Mouse (Mus musculus) heart, adult 8-10 months (tissue): Measurements from ENCODE around the gene Misp. TPM values are rescaled to one million over a fixed set of nuclear protein-coding genes. Genes with fewer than 3 reads are reported as not detected.

ENCODE experiments used
- DNase-seq: peaks from one replicate; pipeline ENCODE4 v3.0.0; 2022; ENCODE audit warnings: low spot score
- total RNA-seq, 4 experiments: library from RNA; stranded (reverse); gene quantifications; 2 replicates each; pipeline ENCODE4 v1.2.4; 2022

Gene Misp
- total RNA-seq, 4 experiments from 2014 or later: 0.31 to 0.75 (median 0.60) TPM; not detected in 1

DNA sequence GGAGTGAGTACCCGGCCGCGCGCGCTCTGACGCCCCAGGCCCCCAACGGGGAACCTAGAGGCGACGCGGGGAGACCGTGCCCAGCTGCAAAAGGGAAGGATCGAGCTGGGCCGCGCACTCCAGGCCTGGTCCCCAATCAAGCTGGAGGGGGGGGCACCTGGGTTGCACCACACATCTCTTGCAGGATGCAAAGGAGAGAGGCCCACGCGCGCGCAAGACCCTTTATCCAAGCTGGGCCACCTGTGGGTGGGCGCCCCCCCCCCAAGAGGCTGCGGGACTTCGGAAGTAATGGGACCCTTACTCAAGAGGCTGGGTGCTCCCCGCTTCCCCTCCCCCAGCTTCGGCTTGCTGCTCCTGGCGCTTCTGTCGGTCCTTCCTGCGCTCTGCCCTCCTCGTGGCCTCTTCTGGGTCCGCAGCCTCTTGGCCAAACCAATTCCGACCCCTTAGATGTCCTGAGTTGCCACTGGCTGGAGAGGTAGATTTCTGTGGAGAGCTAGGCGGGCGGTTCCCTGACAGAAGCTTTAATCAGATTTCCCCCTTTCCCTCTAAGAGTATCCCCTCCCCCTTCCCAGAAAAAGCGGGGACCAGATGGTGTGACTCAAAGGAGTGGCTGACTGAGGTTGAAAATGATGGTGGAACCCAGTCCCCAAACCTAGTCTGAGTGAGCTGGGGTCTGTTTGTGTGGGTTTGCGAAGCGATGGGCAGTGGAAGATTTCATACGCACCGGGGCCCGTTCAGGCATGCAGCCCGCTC is 26.9 kb upstream of the Misp start:
- DNase-seq: peak; percentile 48

DNA sequence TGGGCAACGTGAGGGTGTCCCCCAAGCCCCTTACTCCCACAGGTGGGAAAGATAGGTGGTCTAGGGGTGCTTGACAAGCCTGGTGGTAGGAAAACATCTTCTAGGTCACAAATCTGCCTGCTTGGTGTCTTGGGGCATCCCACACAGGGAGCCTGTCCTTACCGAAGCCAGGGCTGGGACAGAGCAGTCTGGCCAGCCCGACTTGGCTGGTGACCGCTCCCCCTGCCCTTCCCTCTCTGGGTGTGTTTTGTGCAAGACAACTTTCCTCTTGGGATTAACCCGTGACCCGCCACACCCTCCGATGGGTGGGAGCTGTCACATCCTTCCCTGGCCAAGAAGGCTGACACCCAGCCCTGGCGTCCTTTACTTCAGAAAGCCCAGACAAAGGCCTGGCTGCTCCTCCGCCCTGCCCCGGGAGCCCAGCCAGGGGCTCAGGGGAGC is 26.3 kb upstream of the Misp start:
- DNase-seq: peak; percentile 94

DNA sequence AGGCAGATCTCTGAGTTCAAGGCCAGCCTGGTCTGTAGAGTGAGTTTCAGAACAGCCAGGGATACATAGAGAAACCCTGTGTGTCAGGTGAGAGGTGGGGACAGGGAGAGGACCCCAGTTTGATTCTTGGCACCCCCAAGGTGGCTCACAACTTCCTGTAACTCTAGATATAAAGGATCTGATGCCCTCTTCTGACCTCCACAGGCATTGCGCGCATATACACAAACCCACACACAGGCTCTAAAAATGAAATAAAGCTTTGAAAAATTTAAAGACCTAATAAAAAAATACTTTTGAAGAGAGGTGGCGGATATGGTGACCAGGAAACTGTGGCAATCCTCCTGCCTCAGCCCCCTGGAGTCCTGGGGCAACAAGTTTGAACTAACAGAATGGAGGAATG is 24.9 kb upstream of the Misp start:
- no peak for DNase-seq

DNA sequence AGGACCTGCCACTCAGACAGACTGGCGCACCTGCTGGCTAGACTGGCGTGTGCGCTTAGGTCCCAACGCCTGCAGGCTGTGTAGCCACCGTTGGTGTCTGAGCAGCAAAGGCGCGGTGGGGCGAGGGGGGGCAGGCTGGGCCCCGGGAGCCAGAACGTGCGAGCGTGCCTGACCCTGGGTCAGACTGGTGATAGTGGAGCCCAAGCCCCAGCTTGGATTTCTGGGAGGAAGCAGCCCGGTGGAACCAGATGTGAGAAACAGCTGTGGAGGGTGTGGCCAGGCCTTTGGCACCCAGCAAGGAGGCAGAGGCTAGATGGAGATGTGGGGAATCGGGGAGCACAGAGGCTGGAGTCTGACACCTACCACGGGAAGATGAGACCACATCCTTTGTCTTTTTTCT is 23.5 kb upstream of the Misp start:
- peak; percentile 70 for DNase-seq

DNA sequence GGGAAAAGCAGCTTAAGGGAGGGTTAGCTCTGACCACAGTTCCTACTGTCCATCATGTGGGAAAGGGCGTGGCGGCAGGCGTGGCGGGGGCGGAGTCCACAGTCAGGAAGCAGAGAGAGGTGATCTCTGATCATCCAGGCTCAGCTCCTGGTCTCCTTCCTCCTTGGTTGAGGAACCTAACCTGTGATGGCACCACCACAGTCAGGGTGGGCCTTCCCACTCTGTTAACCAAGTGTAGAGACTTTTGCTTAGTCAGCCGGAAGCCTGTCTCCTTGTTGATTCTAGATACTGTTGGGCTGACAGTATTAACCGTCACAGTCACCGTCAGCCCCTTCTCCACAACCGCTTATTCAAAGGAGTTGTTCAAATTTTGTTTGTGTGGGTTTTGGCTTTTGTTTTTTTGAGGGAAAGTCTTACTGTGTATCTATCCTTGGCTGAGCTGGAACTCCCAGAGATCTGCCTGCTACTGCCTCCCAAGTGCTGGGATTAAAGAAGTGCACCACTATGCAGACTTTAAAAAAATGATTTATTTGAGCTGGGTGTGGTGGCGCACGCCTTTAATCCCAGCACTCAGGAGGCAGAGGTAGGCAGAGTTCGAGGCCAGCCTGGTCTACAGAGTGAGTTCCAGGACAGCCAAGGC is 22.4 kb upstream of the Misp start:
- DNase-seq: no peak

DNA sequence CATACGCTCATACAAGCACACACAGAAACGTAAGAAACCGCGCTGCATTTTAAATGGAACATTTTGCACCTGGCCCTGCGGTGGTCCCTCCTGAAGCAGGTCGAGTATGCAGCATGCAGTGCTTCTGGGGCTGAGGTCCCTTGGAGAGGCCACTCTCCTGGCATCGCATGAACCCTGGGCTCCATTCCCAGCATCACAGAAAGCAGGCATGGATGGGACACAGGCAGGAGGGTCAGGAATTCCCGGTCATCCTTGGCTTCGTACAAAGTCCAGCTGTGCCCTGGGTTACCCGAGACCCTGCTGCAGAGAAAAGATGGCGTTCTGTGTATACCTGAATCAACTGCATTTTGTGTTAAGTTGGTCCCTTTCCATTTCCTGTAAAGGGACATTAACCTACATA is 20.3 kb upstream of the Misp start:
- no peak for DNase-seq

DNA sequence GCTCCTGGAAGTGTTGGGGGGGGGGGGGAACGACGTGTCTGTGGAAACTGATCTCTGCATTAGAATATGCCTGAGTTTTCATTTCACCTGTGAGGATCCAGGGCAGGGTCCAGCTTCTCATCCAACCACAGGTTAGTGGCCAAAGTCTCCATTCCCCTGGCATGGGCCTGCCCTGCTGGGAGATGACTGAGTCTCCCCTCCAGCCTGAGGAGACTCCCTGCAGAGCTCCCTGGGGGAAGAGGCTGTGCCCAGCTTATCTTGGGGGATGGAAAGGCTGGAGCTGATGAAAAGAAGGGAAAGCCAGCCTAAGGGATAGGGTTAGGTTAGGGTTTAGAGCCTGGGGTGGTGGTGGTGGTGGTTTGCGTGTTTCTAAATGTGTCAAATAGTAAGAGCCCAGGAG is 19.0 kb upstream of the Misp start:
- no peak for DNase-seq

DNA sequence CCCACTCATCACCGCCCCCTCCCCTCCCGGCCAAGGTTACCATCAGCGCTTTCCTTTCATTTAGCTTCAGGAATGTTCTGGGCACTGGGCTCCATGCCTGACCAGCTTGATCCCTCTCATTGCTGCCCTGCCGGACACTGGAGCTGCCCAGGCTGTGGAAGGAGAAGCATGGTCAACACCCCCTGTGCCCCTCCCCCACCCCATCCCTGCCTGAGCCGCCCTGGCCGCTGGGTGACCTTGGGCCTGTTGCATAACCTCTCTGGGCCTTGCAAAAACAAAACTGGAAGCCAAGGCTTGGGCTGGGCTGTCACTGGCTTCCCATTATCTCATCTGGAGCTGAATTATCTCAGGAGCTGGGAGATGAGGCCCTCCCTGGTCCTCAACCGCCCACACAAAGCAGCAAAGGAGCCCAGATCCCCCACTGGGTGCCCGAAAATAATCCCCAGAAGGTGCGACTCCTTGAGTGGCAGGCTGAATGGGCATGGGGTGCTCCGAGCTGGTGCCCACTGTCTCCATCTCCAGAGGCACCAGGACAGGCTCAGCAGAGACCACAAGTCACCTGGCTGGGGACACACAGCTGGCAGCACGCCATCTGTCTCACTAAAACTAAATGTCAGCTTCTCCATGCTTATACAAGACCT is 18.3 kb upstream of the Misp start:
- peak; percentile 71 for DNase-seq

DNA sequence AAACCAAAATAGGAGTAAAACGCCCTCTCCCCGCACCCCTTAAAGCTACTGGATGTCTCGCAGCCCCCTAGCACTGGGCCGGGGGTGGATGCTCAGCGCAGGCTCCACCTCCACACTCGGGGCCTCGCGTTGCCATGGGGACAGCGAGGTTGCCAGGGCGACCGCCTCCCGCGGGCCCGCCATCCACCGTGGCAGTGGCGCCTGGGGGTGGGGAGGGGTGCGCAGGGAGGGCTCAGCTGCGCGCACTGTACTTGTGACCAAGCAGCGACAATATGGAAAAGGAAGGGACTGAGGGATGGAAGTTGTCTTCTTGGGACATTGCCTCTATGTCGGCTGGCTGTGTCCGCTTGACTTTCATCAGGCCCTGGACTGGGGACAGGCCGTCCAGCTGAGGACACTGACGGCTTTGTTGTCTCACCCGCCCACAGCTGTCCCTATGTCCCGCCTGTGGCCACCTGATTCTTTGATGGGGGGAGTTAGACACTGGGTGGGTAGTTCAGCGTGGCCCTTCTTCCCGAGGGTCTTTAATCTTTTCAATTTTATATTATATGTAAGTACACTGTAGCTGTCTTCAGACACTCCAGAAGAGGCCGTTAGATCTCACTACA is 17.0 kb upstream of the Misp start:
- DNase-seq: no peak

DNA sequence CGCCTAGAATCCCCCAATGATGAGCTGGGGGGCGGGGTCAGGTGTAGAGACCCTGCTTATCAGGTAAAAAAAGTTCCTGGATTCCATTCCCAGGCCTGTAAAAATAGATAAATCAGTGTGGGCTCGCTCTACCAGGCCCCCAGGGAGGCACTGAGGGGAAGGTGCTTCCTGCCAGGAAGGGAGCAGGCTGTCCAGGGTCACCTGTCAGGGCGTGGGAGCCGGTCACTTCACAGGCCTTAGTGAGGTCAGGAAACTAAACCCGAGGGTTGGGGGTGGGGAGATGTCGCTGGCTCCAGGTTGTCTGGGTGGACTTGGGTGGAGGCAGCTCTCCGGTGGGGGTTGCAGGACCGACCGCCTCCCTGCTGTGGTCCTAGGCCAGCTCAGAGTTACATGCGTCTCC is 15.2 kb upstream of the Misp start:
- DNase-seq: peak; percentile 77

DNA sequence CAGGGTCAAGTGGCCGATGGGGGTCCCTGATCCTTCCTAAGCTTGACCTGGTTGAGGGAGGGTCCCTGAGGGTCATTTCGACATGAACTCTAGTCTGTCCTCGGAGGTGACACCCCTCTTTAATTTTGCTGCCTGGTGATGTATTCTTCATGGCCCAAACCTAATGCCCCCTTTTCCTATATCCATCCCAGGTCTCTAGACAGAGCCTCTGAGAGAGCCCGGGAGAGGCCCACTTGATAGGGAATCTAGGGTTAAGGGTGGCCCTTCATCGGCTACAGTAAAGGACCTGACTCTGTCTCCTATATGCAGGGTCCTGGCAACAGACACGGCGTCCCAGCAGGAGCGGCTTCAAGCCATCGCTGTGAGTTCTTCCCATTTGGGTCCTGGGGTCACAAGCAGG is 14.5 kb upstream of the Misp start:
- no peak for DNase-seq

DNA sequence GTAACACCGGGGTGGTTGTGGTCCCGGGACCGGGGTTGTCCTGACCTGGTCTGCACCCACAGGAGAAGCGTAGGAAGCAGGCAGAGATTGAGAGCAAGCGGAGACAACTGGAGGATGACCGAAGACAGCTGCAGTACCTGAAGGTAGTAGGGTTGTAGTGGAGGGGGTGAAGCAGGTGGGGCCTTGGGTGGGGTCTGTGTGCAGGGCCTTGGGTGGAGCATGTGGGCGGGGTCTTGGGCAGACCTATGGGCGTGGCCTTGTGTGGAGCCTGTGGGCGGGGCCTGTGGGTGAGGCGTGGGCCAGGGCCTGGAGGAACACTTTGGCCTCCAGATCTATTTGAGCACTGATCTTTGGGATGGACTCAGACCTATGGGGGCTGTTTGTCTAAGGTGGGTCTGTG is 13.8 kb upstream of the Misp start:
- peak; percentile 57 for DNase-seq

DNA sequence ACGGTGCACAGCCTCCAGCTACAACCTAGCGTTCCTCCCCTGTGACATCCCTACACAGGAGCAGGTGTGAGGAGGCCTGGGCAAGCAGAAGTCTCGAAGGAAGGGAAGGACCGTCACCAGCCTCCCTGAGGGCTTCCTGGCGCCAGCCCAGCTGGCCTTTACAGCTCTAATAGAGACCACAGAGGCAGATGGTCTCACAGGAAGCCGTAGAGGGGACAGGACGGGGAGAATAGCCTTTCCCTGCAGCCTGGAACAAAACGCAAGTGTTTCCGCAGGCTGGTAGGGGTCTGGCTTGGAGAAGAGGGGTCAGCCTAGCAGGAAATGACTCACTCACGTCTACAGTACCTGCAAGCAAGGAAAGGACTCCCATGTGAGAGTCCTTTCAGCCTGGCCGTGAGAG is 13.0 kb upstream of the Misp start:
- DNase-seq: peak; percentile 78

DNA sequence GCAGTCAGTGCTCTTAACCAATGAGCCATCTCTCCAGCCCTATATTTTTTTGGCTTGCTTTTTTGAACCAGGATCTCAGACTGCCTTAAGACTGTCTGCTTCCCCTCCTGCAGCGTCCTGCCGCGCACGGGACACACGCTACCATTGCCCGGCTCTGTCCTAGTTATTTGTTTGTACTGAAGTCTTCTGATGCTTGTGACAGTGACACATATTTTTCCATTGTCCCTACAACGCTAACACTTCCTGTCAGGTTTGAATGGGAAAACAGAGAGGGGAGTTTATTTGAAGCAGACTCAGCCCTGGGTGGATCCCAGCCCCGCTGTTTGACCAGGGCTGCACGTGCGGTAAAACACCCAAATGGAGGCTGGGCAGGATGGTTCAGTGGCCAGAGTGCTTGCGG is 12.1 kb upstream of the Misp start:
- DNase-seq: peak; percentile 49

DNA sequence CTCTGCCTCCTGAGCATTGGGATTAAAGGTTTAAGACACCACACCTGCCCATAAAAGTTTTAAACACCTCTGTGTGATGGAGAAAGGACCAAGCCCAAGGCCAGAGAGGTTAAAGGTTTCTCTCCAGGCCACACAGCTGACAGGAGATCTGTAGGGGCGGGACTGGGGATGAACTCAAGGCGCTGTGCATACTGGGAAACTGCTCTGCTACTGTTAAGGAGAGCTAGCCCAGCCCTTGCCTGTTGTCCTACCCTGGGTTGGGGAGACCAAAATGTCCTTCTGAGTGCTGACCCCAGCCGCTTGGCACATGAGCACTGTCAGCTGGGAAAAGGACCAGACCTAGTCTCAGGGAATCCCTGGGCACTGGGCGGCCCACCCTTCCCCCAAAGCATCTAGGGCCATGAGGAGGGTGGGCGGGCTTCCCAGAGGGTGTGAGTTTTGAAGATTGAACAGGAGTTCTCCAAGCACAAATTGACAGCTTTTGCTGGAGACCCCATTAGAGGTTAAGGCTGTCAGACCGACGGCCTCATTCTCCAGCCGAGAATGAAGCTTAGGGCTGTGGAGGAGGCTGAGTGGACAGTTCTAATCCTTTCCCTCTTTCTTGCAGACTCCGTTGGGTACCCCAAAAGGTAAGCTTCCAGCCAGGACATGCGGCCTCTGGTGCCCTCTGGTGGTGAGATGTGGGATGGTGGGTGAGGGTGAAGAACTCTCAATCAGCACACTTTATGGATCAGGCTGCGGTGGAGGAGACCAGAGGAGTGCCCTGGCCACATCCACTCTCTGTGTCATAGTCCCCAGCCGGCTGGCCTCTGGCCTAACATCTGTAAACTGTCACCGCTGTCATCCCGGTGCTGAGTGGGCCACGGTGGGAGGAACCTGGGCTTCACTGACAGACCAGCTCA is 8.8 kb upstream of the Misp start:
- DNase-seq: peak; percentile 87

DNA sequence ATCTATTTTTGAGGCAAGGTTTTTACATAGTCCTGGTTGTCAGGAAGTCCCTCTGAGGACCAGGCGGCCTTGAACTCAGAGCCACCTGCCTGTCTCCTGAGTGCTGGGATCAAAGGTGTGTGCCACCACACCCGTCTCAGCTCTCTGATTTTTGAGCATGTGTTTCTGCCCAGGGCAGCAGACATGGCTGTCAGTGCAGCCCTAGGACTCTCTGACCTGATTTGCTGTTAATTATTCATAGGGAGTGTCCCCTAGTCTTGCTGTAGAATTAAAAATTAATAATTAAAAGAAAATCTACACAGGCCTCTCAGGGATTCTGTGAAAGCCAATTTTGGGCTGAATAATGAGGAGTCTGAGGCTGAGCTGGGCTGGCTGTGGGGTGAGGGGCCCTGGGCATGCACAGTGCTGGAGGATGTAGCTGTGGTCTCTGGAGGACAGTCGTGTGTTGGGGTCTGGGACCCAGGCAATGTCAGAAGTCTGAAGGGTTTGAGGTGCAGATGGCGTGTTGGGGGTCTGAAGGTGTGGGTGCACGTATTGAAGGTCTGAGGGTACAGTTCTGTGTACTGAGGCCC is 6.4 kb upstream of the Misp start:
- no peak for DNase-seq

DNA sequence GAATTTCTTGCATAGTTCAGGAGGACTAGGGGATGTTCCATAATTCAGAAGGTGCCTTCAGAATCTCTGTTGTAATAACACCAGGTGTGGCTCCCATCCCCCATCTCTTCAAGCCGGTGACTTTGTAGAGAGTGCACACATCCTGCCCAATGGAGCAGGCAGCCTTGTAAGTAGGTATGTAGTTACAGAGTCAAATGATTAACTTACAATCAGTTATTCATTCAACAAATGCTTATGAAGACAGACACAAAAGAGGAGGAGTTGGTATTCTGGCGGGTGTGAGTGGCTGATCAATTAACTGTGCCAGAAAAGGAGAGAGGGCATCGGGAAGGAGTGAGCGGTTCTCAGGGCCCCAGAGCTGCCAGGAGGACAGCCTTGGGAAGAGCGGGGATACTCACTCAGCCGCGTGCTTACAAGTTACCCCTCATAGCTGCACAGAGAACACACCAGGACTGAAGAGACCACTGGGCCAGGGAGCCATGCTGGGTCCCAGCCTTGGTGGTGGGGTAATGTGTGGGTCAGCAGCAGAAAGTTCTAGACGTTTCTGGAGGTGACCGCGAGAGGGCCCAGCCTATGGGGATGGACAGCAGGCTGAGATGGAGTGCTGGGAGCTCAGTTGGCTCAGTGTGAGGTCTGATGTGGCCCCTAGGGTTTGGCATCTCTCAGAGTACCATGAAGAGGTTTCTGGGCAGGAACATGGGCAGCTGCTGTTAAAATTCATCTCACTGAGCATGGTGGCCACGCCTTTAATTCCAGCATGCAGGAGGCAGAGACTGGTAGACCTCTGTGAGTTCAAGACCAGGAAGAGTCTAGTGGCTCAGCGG is 4.9 kb upstream of the Misp start:
- no peak for DNase-seq

DNA sequence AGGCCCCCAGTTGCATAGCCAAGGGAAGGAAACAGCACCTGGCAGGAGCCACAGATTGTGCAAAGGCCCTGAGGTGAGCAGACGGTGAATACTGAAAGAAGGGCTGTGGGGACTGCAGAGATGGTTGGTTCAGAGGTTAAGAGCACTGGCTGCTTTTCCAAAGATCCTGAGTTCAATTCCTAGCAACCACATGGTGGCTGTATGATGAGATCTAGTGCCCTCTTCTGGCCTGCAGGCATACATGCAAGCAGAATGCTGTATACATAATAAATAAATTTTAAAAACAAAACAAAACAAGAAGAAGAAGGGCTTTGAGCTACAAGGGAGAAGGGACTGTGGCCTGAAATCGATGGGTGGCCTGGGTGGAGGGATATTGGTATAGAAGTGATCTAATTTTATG is 3.7 kb upstream of the Misp start:
- DNase-seq: no peak

DNA sequence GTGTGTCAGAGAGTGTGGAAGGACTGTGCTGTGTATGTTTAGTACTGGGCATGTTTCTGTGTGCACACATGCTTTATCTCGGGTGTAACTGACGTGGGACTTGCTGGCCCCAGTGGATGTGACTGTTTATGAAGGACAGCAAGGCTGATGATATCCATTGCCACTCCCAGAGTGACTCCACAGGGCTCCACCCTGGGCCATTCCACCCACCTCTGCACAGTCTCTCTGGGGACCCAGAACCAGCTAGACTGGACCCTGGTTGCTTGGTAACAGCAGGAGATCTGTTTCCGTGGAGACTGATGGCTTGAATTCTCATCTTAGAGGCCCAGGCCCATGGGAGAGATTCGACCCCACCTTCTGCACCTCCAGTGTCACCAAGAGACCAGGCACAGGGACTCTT is 2.6 kb upstream of the Misp start:
- no peak for DNase-seq

DNA sequence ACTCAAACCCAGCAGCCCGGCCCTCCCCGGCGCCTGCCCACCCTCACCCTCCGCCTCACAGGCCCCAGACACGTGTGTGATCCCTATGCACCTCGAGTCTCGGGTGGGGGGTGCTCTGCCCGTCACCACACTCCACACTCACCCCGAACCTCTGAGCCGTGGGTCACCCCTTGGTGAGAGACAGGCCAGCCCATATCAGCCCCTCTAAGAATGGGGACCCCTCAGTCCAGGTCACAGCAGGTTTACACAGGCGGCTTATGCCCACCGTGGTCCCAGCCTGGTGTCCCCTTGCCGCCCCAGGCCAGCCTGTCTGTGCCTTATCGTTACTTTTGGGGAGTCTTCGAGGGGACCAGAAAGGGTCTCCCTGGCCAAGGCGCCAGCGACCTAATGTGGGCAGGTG is 1.2 kb upstream of the Misp start:
- DNase-seq: no peak
